Mouse (Mus musculus) adrenal gland (tissue): ENCODE data around the gene Bud13.
"Not testable (repeated sequence)": the region's sequence is repeated elsewhere in the genome, so short reads cannot be mapped to it uniquely, and the experiment has no call there.

Experiments used
- intact Hi-C: fragments of 180-260 bp; cut with DNase I; formaldehyde crosslinking; loops from one replicate; pipeline ENCODE4 v1.15.1; 2025

Bud13 gene

GRCm38 (mm10) chr9:46274494-46274893, 8.3 kb upstream of the Bud13 start:
- intact Hi-C loops: no loop called here

GRCm38 (mm10) chr9:46298381-46298780, 15.6 kb downstream of the Bud13 start:
- intact Hi-C loops: no loop called here

GRCm38 (mm10) chr9:46302142-46302541, 19.3 kb downstream of the Bud13 start:
- intact Hi-C loops: no loop called here

GRCm38 (mm10) chr9:46309121-46309520, 26.3 kb downstream of the Bud13 start:
- intact Hi-C loops: no loop called here

- intact Hi-C loops: no loop called here
Observed at GRCm38 (mm10) chr9:46314507-46314906, 31.7 kb downstream of the Bud13 start.

- intact Hi-C loops: no loop called here
Observed at GRCm38 (mm10) chr9:46314921-46315320, 32.1 kb downstream of the Bud13 start.

- intact Hi-C loops: no loop called here
Observed at GRCm38 (mm10) chr9:46315807-46316365, 33.1 kb downstream of the Bud13 start.

- intact Hi-C loops: no loop called here
Observed at GRCm38 (mm10) chr9:46316388-46316787, 33.6 kb downstream of the Bud13 start.

- intact Hi-C loops: no loop called here
Observed at GRCm38 (mm10) chr9:46316909-46317308, 34.1 kb downstream of the Bud13 start.

GRCm38 (mm10) chr9:46317957-46318356, 35.1 kb downstream of the Bud13 start:
- intact Hi-C loops: no loop called here

- intact Hi-C loops: not testable (repeated sequence)
Observed at GRCm38 (mm10) chr9:46319886-46320285, 37.1 kb downstream of the Bud13 start, which contains the start of gene 4931429L15Rik. Gene 4931429L15Rik, minus strand, starts transcription at chr9:46319986.

GRCm38 (mm10) chr9:46320461-46320860, 37.7 kb downstream of the Bud13 start:
- intact Hi-C loops: no loop called here

GRCm38 (mm10) chr9:46326694-46327405, 44.0 kb downstream of the Bud13 start:
- intact Hi-C loops: no loop called here

GRCm38 (mm10) chr9:46327706-46328571, 45.1 kb downstream of the Bud13 start:
- intact Hi-C loops: no loop called here

- intact Hi-C loops: no loop called here
Observed at GRCm38 (mm10) chr9:46328572-46329249, 45.9 kb downstream of the Bud13 start.

- intact Hi-C loops: no loop called here
Observed at GRCm38 (mm10) chr9:46329250-46329648, 46.4 kb downstream of the Bud13 start.

GRCm38 (mm10) chr9:46329801-46330585, 47.2 kb downstream of the Bud13 start:
- intact Hi-C loops: no loop called here

- intact Hi-C loops: no loop called here
Observed at GRCm38 (mm10) chr9:46330586-46330895, 47.7 kb downstream of the Bud13 start.

- intact Hi-C loops: no loop called here
Observed at GRCm38 (mm10) chr9:46331301-46331700, 48.5 kb downstream of the Bud13 start.

- intact Hi-C loops: no loop called here
Observed at GRCm38 (mm10) chr9:46334471-46335025, 51.7 kb downstream of the Bud13 start.
